Mouse (Mus musculus): Measurements from ENCODE around the gene Srgap1. TPM values are rescaled to one million over a fixed set of nuclear protein-coding genes. Genes with fewer than 3 reads are reported as not detected.

Srgap1 gene
- total RNA-seq, 2 experiments from 2014 or later = 70.8 to 73.6 TPM

- no peak for DNase-seq
- intact Hi-C loops (cut with DNase I) = no loop called here
Measured at GRCm38 (mm10) chr10:121891390-121892067, 155.6 kb downstream of the Srgap1 start.

DNA sequence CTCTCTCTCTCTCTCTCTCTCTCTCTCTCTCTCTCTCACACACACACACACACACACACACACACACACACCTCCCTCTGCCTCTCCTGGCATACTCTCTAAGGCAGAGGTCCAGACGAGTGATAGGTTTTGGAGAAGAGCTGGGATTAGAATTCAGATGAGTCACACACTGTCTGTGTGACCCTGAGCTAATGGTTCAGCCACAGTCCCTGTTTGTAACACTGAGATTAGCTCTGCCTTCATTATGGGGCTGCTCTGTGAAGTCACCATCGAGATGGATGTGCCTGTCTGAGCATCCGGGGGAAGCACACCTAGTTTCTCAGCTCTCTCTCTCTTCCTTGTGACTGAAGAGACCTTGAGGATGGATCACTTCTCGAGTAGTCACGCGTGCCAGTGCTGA is 157.1 kb downstream of the Srgap1 start:
- DNase-seq = no peak
- intact Hi-C loops (cut with DNase I) = no loop called here

DNA sequence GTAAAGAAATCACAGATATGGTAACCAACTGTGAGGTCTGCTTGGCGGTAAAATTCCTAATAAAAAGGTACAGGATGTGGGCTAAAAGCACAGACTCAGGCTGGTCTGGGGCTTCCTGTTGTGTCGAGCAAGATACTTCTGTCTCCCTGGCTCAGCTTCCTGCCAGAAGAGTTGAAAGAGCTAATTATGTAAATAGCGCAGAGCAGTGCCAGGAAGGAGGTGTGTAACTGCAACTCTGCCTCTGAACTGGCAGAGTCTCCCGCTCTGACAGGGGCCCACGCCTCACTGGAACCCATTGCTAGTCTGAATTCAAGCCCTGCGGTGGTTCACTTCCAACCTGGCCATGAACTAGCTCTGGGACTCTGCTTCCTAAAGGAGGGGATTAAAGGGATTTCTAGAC is 160.3 kb downstream of the Srgap1 start:
- intact Hi-C loops (cut with DNase I) = no loop called here
- DNase-seq = peak; percentile 48

DNA sequence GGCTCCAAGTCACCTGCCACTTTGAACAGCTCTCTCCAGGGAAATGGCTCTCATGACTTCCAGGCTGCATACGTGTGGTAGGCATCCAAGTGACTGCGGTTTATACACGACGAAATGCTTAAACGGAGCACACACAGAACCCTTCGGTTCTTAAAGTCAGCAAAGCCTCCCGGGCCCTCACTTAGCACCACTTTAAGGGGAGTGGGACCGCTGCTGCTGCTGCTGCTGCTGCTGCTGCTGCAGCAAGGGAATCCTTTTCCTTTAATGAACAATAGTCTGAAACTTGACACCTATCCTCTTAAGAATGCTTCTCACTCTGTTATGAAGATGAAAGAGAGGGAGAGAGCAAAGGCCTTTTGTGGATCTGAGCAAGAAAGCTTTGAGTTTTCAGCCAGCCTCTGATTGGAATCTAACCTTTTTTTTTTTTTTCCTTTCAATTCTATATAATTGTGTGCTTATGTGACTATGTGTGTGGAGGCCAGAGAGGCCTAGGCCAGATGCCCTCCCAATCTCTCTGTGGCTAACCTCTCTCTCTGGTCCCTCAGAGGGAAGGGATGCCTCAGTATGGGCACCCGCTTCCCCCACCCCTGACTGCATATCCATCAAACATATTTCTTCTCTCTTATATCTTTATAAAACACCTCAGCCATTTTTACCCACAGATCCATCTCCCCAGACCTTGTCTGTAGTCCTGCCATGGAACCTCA is 161.4 kb downstream of the Srgap1 start:
- DNase-seq = no peak
- intact Hi-C loops (cut with DNase I) = no loop called here

DNA sequence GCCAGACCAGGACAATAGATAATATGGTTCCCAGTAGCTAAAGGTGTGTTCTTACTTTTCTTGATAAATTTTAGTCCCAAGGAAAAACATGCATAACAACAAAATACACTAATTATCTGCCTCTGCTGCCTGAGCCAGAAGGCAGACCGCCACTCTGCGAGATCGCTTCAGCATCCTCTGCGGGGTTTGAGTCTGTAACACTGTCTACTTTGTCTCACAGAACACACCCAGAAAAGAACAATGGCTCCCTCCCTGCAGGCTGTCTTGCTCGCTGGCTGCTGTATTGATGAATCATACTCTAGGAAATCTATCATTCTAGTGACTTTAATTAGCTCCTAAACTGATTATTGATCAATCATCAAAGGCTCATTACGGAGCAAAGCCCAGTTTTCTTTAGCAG is 164.7 kb downstream of the Srgap1 start:
- DNase-seq = no peak
- intact Hi-C loops (cut with DNase I) = no loop called here

DNA sequence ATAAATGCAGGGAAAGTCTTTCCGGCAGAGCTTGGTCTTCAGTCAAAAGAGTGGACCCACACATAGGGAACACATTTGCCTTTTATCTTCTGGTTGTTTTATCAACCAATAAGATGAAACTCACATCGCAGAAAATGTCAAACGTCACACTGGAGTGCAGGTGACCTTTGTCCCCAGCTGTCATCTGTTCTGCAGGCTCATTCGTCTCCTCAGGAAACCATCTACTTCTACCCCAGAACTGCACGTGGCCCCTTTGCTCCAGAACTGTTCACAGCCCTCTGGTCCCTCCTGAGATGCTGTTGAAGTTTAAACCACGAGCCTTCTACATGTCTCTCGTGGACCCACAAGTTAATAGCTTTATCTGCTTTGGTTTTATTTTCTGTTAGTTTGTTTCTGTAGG is 168.3 kb downstream of the Srgap1 start:
- no peak for DNase-seq
- intact Hi-C loops (cut with DNase I) = no loop called here

- intact Hi-C loops (cut with DNase I) = no loop called here
Measured at GRCm38 (mm10) chr10:121877906-121878305, 169.2 kb downstream of the Srgap1 start.

GRCm38 (mm10) chr10:121873063-121873489 is 174.0 kb downstream of the Srgap1 start:
- no peak for DNase-seq
- intact Hi-C loops (cut with DNase I) = no loop called here

More at GRCm38 (mm10) chr10:121877906-121878305, 169.2 kb downstream of the Srgap1 start:
- no peak for DNase-seq

DNA sequence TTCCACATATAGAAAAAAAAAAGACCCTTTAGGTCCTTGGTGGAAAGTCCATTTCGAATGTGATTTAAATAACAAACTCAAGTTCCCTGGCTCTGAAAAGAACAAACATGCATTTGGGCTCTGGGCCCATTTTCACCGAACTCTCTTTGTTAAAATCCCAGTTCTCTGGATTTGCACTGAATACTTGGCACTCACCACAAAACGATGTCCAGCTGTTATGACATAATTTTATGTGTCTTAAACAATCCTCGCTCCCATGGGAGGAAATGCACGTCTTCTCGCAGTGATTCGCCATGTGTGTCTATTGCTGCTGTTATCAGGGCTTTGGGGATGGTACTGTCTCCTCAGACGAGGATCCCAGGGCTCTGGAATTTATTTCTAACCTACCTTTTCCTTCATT is 177.2 kb downstream of the Srgap1 start:
- no peak for DNase-seq
- intact Hi-C loops (cut with DNase I) = no loop called here

DNA sequence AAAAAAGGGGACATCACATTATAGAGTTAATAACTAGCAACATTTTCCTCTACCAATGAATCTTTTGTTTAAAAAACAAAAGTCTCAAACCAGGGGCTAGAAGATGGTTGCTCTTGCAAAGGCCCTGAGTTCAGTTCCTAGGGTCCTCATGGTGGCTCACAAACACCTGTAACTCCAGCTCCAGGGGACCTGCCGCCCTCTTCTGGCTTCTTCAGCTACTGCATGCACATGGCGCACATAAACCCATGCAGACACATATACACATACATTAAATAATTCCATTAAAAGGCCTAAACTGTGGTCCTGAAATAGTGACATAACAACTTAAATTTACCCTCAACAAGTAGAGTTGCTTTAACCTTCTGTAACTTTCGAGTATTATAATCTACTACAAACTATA is 178.9 kb downstream of the Srgap1 start:
- intact Hi-C loops (cut with DNase I) = no loop called here
- no peak for DNase-seq

- intact Hi-C loops (cut with DNase I) = no loop called here
Measured at GRCm38 (mm10) chr10:121865503-121866239, 181.4 kb downstream of the Srgap1 start.

GRCm38 (mm10) chr10:121860924-121861323 is 186.2 kb downstream of the Srgap1 start:
- DNase-seq = no peak
- intact Hi-C loops (cut with DNase I) = no loop called here

More at GRCm38 (mm10) chr10:121865503-121866239, 181.4 kb downstream of the Srgap1 start:
- DNase-seq = no peak

- intact Hi-C loops (cut with DNase I) = no loop called here
- no peak for DNase-seq
Measured at GRCm38 (mm10) chr10:121859803-121860571, 187.1 kb downstream of the Srgap1 start.

GRCm38 (mm10) chr10:121858911-121859310 is 188.2 kb downstream of the Srgap1 start:
- intact Hi-C loops (cut with DNase I) = no loop called here
- no peak for DNase-seq

DNA sequence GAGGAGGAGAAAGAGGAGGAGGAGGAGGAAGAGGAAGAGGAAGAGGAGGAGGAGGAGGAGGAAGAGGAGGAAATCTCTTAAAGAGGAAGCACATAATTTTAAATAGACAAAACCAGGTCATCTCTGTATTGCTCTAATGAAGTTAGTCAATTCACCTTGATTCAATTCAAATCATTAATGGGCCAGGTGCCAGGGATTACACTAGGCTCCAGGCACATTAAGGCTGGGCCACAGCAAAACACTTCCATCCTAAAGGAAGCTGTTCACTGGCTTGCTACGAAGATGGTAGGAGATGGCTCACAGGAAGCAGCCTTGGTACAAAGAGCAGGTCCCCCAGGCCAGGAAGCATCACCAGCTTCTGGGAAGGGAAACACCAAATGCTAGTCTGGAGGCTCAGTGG is 189.0 kb downstream of the Srgap1 start:
- intact Hi-C loops (cut with DNase I) = no loop called here
- DNase-seq = no peak

DNA sequence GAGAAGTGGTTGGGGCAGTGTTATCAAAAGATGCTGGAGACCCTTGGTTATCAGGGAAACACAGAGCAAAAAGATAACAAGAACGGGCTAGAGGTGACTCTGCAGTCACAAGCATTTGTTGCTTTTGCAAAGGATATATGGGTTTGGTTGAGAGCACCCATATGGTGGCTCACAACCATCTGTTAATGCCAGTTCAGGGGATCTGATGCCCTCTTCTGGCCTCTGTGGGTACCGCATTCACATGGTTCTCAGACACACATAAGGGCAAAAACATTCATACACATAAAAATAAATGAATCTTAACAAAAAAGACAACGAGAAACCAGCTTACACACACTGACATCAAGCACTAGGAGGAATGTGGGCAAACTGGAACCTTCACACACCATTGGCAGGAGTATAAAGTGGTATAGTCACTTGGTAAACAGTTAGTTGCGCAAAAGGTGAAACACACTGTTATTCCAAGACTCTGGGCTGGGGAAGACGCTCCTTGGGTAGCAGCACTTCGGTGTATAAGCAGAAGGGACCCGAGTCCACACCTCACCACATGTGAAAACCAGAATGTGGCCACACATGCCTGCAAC is 191.2 kb downstream of the Srgap1 start:
- intact Hi-C loops (cut with DNase I) = no loop called here
- no peak for DNase-seq

DNA sequence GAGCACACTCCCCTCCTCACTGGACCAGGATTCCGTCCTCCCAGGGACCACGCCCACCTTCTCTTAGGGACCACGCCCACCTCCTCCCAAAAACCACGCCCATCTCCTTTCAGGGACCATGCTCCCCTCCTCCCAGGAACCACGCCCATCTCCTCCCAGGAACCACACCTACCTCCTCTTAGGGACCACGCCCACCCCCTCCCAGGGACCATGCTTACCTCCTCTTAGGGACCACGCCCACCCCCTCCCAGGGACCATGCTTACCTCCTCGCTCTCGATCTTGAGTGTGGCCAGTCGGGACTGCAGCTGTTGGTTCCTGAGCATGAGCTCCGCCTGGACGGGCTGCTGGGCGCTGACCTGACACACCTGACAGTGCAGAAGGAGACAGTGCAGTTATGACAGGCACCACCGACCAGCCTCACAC is 193.7 kb downstream of the Srgap1 start:
- DNase-seq = no peak
- intact Hi-C loops (cut with DNase I) = no loop called here

- intact Hi-C loops (cut with DNase I) = no loop called here
- no peak for DNase-seq
Measured at GRCm38 (mm10) chr10:121849496-121849895, 197.6 kb downstream of the Srgap1 start.

DNA sequence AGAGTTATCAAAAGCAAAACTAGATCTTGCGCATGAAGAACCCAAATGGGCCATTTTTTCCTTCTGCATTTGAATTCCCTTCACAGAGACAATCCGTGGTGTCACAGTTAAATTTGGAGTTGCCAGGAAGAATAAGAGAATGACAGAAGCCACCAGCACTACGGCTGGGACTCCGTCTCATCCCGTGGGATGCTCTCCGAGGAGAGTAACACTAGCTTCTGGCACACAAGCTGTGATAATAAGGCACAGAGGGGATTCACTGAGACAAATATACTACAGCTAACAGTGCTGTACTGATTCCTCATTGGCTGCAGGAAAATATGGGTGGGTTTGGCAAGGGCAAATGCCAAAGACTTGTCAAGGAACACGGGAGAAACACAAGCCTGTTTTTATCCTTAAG is 201.4 kb downstream of the Srgap1 start:
- intact Hi-C loops (cut with DNase I) = no loop called here

GRCm38 (mm10) chr10:121837166-121837898 is 209.8 kb downstream of the Srgap1 start:
- intact Hi-C loops (cut with DNase I) = loop anchor here (5.0 kb wide), 1 partner anchor 210 kb away; the partner anchor contains the start of gene Srgap1

More for the DNA sequence above, 201.4 kb downstream of the Srgap1 start:
- no peak for DNase-seq

More at GRCm38 (mm10) chr10:121837166-121837898, 209.8 kb downstream of the Srgap1 start:
- DNase-seq = peak; percentile 75
